Mouse (Mus musculus) lung, adult 2 months (tissue): ENCODE measurements at regions not wholly inside any gene's neighbourhood (a gene's known extent, or its start where the extent isn't known, plus 50 kb on each side); places are given as distances from the start of the nearest gene placed in this dataset.

Experiments
- DNase-seq: peaks from one replicate; pipeline ENCODE4 v3.0.0; 2022
- H3K4me1 ChIP-seq: fragments of 200-500 bp; 2 replicates; pipeline ENCODE4 v1.6.1; 2011; ENCODE audit warnings: low read length; ENCODE audit not compliant: control insufficient read depth, insufficient read depth
- H3K4me3 ChIP-seq: fragments of 200-500 bp; replicated peaks from 2 replicates; pipeline ENCODE3; 2011; ENCODE audit warnings: low read depth, mild to moderate bottlenecking, control low read depth, low read length; ENCODE audit errors: extremely low read depth
- CTCF ChIP-seq: fragments of 200-500 bp; IDR thresholded peaks from 2 replicates; pipeline ENCODE4 v1.5.1; 2011; ENCODE audit warnings: mild to moderate bottlenecking, low read length, control low read depth; ENCODE audit not compliant: insufficient read depth
- POLR2A ChIP-seq: fragments of 200-500 bp; IDR thresholded peaks from 2 replicates; pipeline ENCODE4 v1.6.1; 2011; ENCODE audit warnings: low read depth, mild to moderate bottlenecking, control low read depth, low read length, borderline replicate concordance; ENCODE audit errors: extremely low read depth
- WGBS: fragments of 180-500 bp; shearing (Covaris S2); methylation state at CpG from one replicate; pipeline ENCODE4 v1.1.7; 2018; 5-methylcytosine and 5-hydroxymethylcytosine counted together

DNA sequence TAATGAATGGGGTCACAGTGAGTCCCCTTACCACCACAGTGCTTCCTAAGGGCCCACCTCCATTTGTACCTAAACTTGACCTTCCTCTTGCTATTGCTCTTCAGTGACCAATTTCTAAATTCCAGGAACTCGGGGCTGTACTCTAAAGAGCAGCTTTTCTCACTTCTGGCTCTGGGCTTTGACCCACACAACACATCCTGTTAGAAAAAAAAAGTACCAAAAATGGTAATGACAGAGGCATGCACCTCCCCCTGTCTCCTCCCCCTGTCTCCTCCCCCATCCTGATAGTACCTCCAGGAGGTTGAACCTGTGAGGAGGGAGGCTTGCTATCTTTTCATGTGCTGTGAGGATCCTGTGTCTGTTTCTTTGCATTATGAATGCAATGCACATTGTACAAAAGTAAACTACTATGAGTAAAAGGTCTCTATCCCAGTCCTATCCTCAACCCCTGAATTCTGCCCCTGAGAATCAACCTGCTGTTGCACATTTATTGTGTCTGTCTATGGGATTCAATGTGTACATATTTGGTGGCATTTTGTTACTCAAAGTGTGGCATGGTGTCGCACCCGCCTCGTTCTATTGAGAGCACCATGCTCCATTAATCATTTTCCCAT is 1387.8 kb downstream of the Gsdmc2 start:
- TF ChIP-seq POLR2A = no peak
- H3K4me1 ChIP-seq = no peaks in the 10 kb centered on the region
- no peak overlapping the region for H3K4me3 ChIP-seq
- no peak for DNase-seq
- whole genome bisulfite sequencing = 68% methylated on average over 4 of the region's 4 CpGs

DNA sequence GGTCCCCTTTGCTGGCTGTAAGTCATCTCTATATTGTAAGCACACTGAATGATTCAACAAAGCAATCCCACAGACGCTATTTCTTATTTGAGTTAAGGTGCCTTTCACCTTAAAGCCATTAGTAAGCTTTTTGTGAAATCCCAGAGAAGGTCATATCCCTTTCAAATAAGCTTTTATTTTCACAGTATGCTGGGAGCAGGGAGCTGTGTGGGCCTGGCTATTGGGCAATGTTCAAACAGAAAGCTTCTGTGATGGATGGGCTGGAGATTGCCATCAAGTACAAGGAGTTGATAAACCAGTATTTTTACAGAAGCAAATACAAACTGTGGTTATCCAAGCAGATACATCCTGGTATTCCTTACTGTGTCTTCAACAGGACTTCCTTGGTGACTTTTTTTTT is 1389.0 kb downstream of the Gsdmc2 start:
- 82% methylated on average over 1 of the region's 1 CpGs for WGBS
- no peak for TF ChIP-seq POLR2A
- TF ChIP-seq CTCF = no peak
- Histone ChIP-seq H3K4me1 (no peaks in the 10 kb centered on the region), H3K4me3 (no peak overlapping the region)
- DNase-seq = no peak

DNA sequence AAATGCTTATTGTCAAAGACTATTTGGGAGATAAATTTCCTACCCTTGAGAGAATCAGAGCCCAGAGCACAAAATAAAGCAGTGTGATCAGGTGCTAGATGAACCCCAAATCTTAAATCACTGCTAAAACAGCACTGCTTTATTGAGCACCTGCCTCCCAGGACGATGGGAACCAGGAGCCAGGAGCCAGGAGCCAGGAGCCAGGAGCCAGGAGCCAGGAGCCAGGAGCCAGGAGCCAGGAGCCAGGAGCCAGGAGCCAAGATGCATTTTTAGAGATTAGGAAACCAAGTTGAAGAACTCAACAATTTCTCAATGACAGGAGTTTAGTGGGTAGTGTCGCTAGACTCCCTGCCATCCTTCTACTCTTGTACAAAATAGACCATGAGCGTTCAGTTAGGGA is 1396.9 kb downstream of the Gsdmc2 start:
- no peak for DNase-seq
- Histone ChIP-seq H3K4me3 (no peak overlapping the region), H3K4me1 (no peaks in the 10 kb centered on the region)
- no peak for TF ChIP-seq POLR2A
- no peak for TF ChIP-seq CTCF
- 74% methylated on average over 3 of the region's 3 CpGs for WGBS

DNA sequence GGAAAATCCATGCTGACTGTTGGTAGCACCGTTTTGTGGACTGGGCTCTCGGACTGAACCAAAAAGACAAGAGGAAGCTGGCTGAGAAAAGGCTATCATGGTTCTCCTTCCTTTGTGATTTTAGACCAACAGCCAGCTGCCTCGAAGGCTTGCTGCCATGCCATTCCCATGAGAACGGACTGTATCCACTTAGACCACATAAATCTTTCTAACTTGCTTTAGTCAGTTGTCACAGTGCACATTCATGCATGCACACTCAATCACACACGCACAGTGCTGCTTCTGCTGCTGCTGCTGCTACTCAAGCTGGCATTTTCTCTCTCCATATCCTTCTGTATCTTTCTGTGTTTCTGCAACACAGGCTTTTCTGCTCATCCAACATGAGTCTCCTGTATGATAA is 1405.8 kb downstream of the Gsdmc2 start:
- no peak overlapping the region for H3K4me3 ChIP-seq
- H3K4me1 ChIP-seq = no peaks in the 10 kb centered on the region
- 64% methylated on average over 5 of the region's 5 CpGs for WGBS
- DNase-seq = no peak
- TF ChIP-seq POLR2A (no peak), CTCF (no peak)

DNA sequence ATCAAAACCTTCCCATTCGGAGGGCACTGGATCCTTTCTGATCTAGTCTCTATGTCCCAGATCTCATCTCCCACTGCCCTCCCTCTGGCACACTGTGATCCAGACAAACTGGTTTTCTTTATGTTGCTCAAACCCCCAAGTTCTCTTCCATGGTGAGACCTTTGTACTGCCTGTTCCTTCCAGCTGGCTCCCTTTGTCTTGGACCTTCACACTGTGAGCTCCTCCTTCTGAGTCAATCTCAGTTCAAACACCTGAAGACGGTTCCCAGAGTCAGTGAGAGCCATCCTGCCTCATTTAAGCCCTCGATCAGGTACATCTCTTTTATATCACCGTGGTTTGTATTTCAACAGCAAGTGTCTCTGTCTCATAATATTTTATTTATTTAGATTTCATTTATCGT is 1408.3 kb downstream of the Gsdmc2 start:
- Histone ChIP-seq H3K4me1 (no peaks in the 10 kb centered on the region), H3K4me3 (no peak overlapping the region)
- WGBS = 91% methylated on average over 5 of the region's 5 CpGs
- no peak for DNase-seq
- no peak for TF ChIP-seq CTCF
- TF ChIP-seq POLR2A = no peak

DNA sequence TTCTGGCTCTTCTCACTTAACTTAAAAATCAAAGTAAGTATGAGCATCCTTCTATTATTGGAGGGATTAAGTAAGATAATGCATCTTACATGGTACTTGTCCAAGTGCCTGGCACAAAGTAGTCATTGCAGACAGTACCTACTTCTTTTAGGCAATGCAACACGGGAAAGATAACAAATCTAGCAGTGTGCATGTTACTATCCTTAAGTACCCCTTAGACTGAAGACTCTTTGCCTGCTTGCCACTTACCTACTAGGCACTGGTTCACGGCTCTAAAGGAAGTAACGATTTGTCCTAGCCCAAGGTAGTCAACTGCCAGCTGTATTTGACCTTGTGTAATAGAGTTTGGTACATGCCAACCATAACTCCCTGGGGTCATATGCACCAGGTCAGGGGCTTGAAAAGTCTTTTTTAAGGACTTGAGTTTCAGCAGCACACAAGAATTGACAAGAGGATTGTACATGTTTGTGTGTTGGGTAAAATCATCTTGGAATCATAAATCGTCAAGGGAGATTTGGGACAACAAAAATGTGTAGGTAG is 1409.8 kb downstream of the Gsdmc2 start:
- DNase-seq = no peak

DNA sequence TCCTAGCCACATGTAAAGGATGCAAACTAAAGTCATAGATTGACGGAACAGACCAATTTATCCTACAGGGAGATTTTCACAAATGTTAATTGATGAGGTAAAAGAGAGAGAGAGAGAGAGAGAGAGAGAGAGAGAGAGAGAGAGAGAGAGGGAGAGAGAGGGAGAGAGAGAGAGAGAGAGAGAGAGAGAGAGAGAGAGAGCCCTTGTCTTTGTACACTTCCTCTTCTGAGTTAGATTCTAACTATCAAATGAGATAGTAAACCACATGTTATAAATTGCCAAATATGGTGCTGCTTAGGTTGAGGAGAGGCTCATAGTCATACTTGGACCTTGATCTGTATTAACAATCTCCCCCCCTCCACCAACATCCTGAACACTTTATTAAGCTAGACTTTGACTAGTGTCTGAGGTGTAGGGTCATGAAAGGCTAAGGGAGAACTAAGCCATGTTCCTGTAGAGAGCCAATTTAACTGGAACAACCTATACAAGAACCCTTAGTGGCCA is 1412.2 kb downstream of the Gsdmc2 start:
- WGBS = 100% methylated on average over 1 of the region's 1 CpGs
- TF ChIP-seq POLR2A (no peak), CTCF (no peak)
- DNase-seq = no peak
- H3K4me3 ChIP-seq = no peak overlapping the region
- H3K4me1 ChIP-seq = no peaks in the 10 kb centered on the region

More for the DNA sequence above, 1409.8 kb downstream of the Gsdmc2 start:
- 91% methylated on average over 4 of the region's 4 CpGs for WGBS
- TF ChIP-seq POLR2A = no peak
- TF ChIP-seq CTCF = no peak
- Histone ChIP-seq H3K4me3 (no peak overlapping the region), H3K4me1 (no peaks in the 10 kb centered on the region)

DNA sequence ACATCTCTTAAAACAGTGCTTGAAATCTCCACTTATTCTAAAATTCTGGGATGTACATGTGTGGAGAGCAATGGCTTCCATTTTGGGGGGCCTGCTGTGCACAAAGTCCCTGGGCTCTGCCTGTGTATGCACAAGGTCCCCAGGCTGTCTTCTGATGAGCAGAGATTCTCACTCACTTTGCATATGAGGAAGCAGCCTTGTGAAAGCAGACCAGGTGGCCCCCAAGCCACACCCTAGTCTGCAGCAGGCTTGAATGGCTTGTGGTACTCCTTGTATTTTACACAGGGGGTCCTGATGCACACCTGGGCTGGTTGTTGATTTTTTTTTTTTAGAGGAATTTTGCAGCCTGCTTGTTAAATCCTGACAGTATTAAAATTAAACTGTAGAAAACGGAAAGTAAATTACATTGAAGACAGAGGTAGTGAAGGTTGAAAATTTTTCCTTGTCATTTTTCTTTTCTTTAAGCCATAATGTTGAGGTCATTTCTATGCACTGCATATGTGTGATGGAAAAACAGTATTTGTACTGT is 1413.8 kb downstream of the Gsdmc2 start:
- 91% methylated on average over 1 of the region's 1 CpGs for WGBS
- Histone ChIP-seq H3K4me1 (no peaks in the 10 kb centered on the region), H3K4me3 (no peak overlapping the region)
- TF ChIP-seq CTCF (no peak), POLR2A (no peak)
- DNase-seq = no peak

DNA sequence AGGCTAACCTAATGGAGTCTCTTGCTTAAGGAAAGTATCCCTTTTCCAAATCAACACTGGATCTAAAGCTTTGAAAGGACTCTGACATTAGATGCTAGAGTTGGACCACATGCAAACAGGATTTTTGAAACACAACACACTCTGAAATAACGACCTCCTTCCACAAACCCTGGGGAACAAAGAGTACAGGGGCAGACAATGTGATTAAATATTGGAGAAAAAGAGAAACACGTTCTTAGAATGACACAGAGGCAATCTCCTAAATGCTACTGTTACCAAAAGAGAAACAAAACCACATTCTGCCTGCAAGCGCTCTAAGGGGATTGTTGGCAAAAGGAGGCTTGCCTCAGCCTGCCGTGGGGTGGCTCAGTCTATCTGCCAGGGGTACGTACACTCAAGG is 1422.0 kb downstream of the Gsdmc2 start:
- Histone ChIP-seq H3K4me3 (no peak overlapping the region), H3K4me1 (no peaks in the 10 kb centered on the region)
- no peak for DNase-seq
- 78% methylated on average over 5 of the region's 5 CpGs for WGBS
- TF ChIP-seq CTCF (no peak), POLR2A (no peak)

DNA sequence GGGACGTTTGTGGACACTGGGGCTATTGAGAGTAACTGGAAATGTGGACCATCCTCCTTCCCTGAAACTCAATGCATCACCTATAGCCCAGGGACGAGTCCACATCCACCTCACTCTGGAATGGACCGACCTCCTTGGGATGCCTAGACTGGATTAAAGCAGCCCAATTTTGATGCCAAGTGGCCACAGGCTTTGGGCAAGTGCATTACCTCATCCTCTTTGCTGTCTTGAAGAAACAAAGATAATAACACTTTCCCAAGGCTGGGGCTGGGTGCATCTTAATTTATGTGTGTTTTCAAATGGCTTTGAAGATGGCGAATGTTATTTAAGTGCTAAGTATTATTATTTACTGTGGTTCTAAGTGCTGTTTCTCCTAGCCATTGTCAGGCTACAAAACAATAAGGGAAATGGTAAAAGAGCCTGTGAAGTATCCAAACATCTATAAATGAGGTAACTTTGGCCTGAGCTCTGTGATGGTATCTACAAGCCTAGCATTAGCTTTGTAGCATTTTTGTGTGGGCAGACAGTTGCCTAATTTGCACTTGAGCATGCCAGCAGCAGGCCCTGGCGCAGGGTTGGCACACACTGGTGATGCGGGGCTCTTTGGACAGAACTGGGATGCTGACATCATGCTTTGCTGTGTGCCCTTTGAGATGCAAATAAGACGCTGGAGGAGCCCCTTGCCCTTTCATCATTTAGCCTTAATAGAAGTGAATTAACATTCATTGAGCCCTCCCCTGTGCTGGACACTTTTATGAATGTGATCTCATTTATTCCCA is 1423.7 kb downstream of the Gsdmc2 start:
- no peak for TF ChIP-seq POLR2A
- no peak for TF ChIP-seq CTCF
- DNase-seq = no peak
- WGBS = 93% methylated on average over 7 of the region's 7 CpGs
- Histone ChIP-seq H3K4me1 (no peaks in the 10 kb centered on the region), H3K4me3 (no peak overlapping the region)
